Mouse (Mus musculus) adrenal gland, postnatal 10 days (tissue): ENCODE data around the gene Cckar. TPM values are rescaled to one million over a fixed set of nuclear protein-coding genes. Genes with fewer than 3 reads are reported as not detected.
A peak's percentile ranks its signal among the peaks of the same experiment; 100 is the strongest.
"Not testable (repeated sequence)": the region's sequence is repeated elsewhere in the genome, so short reads cannot be mapped to it uniquely, and the experiment has no call there.

Experiments
- DNase-seq: peaks from one replicate; pipeline ENCODE4 v3.0.0; 2021; ENCODE audit warnings: mixed read lengths
- long read RNA-seq, 2 experiments: library from polyadenylated mRNA; stranded (forward); transcript quantifications; one replicate each; pipeline ENCODE4 v2.0.0; 2021
- total RNA-seq, 2 experiments: library from RNA; stranded (reverse); gene quantifications; 2 replicates each; pipeline ENCODE4 v1.2.3; 2021

The Cckar gene
- total RNA-seq = under 1 TPM; 0.39 to 0.69 TPM
- long read RNA-seq, experiment 1 = 0 reads
- long read RNA-seq, experiment 2, partial matches to known transcripts = 0 of 4 reads
- long read RNA-seq, experiment 2, other reads (novel, unspliced or antisense) = 1 of 4 reads

DNA sequence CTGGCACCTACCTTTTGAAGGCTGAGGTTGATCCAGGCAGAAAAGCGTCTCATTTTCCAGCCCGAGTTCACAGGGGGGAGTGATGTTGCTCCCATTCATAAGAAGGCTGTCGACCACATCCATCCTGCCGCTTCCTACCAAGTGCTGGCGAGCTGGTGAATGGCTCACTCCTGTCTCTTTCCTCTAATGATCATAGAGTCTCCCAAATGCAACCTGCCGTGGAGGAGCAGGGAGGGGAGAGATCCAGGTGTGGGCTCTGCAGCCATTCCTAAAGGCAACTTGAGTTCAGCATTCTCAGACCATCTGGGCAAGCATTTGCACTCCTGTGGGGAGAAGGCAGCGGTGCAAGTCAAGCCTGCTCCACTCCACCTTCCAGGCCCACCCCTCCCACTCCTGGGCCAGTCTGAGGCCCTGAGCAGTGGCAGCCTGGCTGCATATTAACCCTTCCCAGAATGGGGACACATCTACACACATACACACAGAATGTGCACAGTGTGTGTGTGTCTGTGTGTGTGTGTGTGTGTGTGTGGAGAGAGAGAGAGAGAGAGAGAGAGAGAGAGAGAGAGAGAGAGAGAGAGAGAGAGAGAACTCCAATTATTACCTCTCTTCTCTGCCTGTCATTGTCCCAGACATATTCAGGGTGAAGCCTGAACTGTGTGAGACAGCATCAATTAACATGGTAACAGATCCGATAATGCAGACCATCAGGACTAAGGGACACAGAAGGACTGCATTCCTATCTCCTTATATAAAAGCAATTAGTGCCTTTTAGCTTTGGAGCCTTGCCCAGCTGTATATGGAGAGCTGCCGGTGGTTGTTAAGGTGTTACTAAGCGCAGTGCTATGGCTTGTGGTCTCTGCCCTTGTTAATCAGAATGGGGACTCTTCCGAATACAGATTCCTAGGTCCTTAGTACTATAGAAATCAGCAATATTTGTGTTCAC is at the start of gene Cckar:
Gene Cckar (minus strand): TSS at position 471 of the 943 bp plus-strand sequence.
- DNase-seq = no peak

DNA sequence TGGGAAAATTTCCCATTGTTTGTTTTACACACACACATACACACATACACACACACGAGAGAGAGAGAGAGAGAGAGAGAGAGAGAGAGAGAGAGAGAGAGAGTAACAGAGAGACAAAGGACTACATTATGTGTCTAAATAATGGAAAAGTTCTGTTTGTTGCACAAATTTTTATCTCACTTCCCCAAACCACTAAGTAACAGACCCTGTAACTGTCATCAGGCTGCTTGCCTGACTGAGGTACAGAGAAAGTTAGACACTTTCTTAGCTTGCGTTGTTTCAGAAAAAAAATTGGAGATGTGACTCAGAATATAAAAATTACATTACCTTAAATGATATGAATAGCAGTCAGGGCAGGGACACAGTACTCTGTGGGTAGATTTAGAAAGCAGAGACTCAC is 36.6 kb upstream of the Cckar start:
- no peak for DNase-seq

DNA sequence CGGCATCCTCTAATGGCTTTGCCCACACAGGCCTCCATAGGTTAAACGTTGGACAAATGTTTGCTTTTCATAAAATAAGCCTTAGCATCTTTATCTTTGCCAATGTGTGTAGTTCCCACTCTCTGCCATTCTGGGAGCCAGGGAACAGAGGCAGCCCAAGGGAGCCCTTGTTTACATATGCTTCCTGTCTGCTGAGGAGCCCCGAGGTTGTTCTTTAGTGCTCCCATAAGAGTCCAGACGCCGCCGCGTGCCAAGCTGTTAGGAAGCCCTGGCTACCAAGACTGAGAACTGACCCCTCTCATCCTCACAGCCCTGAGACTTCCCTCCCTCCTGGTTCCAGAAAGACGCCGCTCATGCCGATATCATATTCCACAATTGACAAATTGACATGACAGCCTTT is 25.4 kb upstream of the Cckar start:
- DNase-seq = no peak

DNA sequence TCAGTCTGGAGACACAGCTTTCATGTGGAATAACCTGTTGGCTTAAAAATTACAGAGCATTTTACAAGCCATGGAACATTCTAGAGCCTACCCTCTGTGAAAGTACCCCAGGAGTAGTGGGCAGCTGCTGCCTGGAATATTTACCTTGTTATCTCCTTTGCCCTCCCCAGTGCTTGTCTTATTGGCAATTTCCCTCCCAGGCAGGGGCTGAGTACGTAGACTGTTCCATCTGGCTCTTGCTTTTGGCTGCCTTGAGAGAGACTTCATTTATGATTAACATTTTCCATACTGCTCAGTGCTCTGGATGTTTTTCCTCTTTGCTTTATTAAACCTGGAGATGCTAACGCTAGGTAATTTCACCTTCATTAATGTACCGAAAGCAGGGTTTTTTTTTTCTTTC is 20.1 kb upstream of the Cckar start:
- DNase-seq = no peak

DNA sequence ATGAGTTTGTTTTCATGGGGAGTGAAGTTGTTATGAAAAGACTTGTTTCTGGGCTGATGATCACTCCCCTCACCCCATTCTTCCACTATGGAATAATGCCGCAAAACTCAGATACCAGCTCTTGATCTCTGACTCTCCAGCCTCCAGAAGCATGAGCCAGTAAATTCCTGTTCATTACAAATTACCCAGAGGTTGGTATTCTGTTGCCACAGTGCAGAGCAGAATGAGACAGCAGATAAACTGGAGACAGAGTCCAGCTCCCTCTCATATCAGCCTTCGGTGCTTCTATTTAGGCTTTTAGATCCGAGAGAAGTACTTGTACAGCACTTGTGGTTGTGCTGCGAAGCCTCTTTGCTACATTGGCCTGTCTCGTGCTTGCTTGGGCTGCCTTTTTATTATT is 18.5 kb upstream of the Cckar start:
- no peak for DNase-seq

DNA sequence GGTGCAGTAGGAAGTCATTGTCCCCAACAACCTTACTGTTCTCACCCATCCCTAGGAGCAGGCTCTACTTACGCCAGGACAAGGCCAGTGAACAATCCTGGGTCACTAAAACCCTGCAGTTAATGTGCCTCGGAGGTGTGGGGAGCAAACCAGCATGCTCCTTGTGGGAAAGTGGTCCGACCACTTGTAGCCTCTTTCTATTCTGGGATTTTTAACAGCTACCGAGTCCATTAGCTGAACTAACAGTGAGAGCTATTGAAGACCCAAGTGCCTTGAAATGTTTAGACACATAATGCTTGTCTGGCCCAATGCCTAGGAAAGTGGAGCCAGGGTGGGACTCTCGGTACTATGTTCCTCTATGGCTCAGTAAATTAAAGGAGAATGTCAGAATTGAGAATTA is 9.0 kb upstream of the Cckar start:
- no peak for DNase-seq

DNA sequence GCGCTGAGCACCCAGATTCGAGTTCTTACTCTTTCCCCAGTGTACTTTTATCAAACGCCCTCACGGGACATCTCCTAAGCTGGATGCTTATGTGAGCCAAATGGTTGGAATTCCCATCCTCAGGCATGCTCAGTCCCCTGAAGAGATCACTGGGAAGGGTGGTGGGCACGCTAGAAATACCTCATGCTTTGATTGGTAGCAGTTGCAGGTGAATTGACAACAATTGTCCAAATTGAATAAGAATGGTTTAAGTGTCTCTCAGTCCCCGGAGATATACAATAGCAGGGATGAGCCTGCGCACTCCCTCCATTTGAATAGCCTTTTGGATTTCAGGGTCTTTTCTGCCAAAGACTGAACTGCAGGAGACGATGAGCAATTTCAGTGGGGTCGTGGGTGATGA is 3.8 kb upstream of the Cckar start:
- DNase-seq = no peak

DNA sequence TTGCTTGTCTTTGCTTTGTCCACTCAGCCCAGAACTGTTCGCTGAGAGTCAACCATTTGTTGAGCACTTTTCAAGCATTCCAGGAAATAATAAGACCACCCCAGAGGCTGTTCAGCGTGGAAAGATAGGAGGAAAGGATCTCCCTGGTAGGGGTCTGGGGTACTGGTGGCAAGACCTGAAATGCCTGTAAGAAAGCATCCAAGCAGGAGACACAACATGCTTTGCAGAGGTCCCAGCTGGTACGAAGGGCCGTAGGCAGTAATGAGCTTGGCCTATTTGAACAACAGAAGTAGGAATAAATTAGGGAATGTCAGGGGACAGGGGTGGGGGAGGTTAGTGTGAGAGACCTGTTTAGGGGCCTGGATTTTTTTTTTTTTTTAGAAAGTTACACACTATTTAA is 686 bp upstream of the Cckar start:
- DNase-seq = no peak

DNA sequence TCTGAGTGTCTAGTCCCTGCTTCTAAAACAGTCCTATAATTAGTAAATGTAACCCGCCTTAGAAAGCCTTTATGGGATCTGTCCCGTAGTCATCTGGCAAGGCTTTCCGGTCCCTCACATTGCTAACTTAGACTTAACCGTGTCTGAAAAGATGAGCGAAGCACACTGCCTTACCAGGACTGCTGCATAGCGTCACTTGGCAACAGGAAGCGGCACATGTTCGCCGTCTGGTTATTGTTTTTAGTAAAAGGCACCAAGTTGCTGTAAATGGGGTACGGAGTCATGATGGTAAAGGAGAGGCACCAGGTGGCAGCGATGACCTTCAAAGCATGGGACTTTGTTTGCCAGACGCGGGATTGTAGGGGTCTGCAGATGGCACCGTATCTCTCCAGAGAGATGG is 4.8 kb downstream of the Cckar start:
- no peak for DNase-seq

DNA sequence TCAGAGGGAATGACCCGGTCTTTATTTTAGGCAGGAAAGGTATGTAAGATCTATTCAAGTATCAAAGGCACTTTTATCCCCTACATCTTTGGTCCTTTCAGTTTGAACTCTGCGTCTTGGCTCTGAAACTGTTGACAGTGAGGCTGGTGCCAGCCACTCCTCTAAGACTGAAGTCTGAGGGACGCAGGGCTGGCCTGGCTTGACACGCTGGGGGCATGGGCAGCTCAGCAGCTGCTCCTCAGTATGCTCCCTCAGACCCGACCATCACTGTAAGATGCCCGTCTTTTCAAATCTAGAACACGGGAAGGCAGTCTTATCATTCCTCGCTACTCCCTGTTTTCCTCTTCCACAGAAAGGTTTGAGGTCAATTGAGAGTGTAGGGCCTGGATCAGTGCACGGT is 9.7 kb downstream of the Cckar start:
- DNase-seq = no peak

DNA sequence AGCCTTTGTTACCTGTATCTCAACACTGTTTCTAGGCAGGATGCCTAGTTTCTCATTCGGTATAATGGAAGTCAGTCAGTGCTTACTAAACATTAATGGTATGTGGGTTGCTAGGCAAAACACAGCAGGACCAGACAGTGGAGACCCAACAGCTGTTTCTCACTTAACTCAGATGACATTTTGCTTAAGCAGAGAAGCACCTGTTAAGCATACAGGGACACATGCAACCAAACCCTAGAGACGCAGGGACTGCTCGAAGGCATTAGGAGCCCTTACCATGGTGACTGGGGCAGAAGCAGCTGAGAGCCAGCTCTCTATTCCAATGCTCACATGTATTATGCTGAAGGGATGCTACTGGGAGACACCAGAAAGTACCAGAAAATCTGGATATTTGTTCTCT is 10.8 kb downstream of the Cckar start:
- no peak for DNase-seq

DNA sequence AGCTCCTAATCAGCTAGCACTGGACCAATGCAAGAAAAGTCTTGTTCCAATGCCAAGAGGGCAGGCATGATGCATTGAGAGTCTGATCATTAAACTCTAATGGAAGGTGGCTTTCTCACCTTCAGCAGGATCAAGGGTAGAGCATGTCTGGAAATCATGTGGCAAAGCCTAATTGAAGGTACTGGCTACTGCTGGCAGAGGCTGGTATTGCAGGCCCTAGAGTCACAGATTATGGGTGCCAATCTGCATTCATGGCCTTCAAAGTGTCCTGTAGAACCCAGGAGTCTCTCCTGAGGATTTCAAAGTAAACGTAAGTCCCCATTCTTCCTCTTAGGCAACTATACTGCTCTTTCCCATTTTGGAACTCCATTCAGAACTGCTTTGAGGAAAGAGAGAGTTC is 14.8 kb downstream of the Cckar start:
- DNase-seq = no peak

DNA sequence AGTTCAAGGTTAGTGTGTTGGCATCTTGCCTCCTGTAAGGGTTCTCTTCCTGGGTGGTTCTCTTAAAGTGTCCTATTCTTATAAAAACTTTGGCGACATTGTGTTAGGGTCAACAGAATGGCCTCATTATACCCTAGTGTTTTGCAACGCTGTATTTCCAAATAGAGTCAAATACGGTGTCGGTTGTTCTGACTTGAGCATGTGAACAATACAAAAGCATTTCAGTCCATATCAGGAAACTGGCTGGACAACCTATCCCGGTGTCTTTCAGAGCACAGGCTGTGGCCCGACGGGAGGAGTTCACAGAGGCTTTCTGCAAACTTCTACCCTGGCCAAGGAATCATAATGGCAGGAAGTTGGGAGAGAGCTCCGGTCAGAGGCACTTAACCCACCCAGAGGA is 15.4 kb downstream of the Cckar start:
- DNase-seq = no peak

DNA sequence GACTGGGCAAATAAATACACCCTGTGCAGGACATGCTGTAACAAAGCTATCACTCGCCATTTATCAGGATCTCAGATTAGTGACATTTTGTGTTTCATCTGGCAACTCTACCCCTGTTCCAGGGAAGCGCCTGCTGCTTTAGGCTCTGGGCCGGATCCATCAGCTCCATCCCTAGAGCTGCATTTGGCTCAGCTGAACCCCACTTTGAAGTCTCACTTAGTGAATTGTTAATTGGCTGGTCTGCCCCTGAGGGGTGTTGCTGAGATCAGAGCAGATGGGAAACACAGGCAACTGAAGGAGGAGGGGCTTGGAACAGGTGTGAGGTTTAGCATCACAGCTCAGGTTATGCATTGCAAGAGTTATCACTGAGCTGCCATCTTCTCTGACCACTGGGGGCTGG is 15.9 kb downstream of the Cckar start:
- no peak for DNase-seq

DNA sequence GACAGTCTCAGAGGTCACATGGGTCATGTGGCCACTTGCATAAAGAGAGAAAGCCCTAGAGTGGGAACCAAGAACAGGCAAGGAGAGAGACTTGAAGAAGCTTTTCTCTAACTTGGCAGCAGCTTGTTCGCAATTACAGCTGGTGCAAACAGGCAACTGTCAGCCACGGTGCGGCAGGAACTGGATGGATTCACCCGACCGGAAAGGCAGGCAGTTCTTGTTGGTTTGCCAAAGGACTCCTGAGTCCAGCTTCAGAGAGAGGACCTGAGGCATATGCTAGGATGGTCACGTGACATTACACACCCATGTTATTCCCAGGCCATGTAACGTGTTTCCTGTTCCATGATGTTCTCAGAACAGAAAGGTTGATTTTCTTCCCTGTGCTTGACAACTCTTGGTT is 19.2 kb downstream of the Cckar start:
- no peak for DNase-seq

DNA sequence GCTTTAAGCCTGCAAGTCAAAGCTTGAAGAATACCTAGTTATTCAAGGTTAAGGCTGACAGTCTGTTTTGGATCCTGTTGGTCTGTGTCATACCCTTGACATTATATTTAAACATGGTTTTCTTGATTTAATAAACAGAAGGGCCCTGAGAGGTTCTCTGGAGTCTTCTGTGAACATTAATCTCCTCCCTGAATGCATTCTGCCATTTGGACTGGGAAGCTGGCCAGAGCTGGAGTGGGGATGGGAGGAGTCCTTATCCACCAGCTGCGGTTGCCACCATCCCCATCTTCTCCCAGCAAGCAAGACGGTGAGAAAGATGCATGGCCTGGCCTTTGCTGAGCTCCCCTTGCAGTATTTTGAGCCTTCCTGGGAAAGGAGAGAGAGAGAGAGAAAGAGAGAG is 21.1 kb downstream of the Cckar start:
- DNase-seq = peak; percentile 52

DNA sequence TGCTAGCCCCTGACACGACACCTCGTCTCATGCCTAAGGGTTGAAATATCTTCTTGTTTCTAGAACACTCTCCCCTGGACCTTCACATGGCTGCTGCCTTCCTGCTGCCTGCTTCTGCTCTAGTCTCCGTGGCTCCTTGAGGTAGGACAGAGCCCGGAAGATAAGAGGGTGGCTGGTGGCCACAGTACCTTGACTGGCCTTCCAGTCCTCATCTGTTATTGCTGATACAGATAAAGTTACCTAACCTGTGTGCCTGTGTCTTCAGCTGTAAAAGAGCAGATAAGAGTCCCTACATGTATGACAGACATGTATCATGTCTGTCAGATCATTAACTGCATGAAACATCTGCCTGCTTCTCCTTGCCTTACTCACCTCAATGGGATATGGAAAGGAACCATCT is 21.9 kb downstream of the Cckar start:
- DNase-seq = no peak

DNA sequence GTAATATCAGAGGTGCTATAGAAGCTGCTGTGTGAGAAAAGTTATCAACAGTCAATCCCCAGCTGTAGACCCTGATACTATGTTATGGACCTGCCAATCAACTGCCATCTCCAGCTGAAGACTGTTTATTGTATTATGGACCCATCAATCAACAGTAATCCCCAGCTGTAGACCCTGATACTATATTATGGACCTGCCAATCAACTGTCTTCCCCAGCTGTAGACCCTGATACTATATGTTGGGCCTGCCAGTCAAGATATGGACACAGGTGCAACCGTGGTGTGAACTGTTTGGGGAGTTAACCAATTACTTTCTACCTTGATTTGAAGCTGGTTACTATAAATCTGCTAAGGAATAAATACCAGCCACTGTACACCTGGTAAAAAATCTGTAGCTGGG is 23.1 kb downstream of the Cckar start:
- no peak for DNase-seq

DNA sequence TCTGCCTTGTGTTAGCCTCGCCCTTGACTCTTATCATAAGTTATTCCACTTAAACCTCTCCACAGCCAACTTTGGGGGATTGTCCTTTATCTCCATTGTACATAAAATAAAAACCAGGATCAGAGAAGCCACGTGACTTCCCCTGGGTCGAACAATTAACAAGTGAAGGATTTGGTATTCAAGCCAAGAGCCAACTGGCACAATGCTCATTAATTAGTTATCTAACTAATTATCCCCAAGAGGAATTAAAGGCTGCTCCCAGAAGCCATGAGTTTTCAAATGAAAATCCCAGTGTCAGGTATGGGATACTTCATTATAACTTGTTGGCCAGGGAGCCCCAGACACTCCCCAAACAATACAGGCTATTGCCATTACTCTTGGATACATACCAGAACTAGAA is 23.6 kb downstream of the Cckar start:
- no peak for DNase-seq

DNA sequence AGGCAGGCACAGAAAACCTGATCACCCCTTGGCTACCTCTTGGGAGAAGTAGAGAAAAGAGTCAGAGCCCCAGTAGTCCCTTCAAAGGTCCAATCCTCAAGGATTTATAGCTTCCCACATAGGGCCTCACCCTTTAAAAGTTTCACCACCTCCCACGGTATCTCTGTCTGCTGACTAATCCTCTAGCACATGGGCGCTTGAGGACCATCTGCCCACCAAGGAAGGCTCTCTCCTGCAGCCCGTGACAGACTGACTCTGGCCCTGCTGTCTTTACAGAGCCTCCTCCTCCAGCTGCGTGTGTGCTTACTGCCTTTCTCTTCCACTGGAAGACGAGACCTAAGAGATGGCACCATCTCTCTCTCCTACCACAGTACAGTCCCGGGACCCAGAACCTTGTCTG is 27.9 kb downstream of the Cckar start:
- DNase-seq = no peak

DNA sequence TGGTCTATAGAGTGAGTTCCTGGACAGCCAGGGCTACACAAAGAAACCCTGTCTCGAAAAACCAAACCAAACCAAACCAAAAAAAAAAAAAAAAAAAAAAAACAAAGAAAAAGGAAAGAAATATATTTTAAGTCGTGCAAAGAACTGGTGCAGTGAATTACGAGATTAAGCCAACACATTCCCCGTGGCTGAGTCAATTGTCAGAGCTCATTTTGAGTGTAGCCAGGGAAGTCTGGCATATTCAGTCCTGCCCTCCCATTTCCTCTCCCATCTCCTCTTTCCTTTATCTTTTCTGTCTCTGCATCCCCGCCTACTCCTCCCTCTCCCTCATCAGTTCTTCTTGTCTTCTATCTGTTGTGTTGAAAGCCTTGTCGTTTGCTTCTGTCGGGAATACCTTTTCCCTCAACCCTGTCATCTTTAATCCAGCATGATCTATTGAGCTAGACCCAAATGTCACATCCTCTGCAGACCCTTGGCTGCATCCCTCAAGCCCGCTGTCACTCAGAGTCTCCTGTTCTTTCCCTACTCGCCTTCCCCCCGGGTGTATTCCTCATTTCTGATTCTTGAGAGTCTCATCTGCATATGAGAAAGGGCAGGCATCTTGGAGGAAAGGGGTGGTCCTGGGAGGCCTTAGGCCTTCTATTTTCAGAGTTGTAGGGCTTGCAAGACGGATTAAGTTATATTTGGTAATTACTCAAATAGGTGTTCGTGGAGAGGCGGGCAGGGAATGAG is 29.3 kb downstream of the Cckar start:
- DNase-seq = no peak

DNA sequence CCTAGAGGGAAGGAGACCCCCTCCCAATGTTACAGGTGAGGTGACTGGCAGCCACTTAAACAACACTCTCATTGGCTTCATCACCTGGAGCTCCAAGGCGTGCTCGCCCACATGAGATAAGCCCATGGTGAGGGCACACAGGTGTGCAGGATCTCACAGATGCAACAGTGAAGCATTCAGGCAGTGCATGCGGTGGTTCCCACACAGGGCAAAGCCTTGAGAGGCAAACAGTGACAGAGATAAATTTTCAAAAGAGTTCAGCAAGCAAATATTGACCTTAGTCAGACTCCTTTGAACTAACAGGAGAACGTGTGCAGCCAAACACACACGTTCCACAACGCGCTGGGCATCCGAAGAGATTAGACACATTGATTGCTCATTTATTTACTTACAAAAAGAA is 30.8 kb downstream of the Cckar start:
- no peak for DNase-seq

DNA sequence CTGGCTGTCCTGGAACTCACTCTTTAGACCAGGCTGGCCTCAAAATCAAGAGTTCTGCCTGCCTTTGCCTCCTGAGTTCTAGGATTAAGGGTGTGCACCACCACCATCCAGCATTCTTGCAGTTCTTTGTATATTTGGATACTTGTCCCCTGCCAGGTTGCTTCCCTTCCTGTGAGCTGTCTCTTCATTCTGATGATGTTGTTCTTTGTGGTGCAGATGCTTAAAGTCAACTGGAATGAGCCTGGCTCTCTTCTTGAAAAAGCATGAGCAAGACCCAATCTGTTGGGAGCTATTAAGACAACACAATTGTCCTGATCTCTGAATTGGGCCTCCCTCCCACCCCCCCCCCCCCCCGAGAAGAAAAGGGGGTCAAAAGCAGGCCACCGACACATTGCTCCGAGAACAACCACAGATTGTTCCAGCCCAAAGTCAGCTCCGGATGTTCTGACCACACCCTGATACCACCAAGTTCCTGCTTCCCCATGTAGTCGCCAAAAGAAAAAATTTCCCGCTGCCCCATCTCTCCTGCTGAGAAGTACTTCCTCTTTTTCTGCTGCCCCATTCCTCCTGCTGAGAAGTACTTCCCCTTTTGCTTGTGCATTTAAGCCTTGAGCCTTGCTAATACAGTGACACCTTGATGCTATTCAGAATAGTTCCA is 33.9 kb downstream of the Cckar start:
- DNase-seq = not testable (repeated sequence)
